Mouse (Mus musculus): ENCODE data around the gene Mt3.

Mt3 gene

DNA sequence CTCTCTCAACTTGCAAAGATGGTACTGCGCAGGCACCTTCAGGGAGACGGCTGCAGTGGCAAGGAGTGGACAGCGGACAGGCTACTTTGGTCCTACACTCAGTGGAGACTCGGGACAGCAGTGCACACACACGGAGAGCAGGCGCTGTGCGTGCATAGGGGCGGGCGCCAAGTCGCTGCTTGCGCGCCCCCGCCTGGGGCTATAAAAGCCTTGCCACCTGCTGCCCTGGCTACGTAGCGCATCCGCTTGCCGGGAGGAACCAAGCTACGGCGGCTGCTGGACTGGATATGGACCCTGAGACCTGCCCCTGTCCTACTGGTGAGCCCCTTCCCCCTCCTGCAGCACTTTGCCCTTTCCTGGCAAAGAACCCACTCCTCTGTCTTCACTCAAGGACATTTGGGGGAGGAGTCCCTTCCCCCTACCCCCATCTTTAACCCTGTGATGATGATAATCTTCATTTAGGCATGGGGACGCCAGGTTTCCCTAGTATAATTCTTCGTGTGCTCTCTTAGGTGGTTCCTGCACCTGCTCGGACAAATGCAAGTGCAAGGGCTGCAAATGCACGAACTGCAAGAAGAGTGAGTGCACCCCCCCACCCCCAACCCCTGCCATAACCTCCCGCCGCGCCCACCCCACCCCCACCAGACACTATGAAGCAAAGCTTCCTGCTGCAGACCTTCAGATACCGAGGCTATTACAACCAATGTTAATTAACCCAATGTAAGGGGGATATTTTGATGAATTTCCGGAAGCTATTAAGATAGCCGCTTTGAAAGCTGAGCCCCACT is at the start of gene Mt3:
Gene Mt3 (plus strand): TSS at position 95 of the 788 bp plus-strand sequence.
- Histone ChIP-seq H3K36me3 (ENCODE audit: control insufficient read depth, insufficient read depth, low read length, poor library complexity, severe bottlenecking) (no peaks in the 10 kb centered on the region), H3K27me3 (ENCODE audit: control insufficient read depth, insufficient read depth, low read length, poor library complexity, severe bottlenecking) (no peaks in the 10 kb centered on the region)
- DNase-seq (ENCODE audit: low read depth, low spot score): no peak

- DNase-seq (ENCODE audit: low read depth, low spot score): no peak
- H3K36me3 ChIP-seq (ENCODE audit: control insufficient read depth, insufficient read depth, low read length, poor library complexity, severe bottlenecking): no peaks in the 10 kb centered on the region
- no peaks in the 10 kb centered on the region for H3K27me3 ChIP-seq (ENCODE audit: control insufficient read depth, insufficient read depth, low read length, poor library complexity, severe bottlenecking)
These were observed 48.3 kb upstream of the Mt3 start for GRCm38 (mm10) chr8:94104146-94104545.

DNA sequence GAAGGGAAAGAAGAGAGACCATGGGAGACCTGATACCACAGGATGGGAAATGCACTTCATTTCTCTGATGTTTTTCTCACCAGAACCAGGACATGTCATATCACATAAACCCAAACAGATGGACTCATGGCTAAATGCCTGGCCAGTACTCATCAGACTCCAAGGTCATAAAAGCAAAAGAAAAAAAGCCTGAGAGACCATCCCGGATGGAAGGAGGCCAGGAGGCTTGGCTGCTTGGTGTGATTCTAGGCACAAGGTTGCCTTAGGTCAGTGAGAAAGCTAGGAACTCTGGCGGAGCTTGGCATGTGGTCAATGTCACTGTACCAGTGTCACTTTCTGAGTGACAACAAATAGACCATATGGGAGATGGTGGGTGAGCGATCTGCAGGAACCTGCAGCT is 44.5 kb upstream of the Mt3 start:
- Histone ChIP-seq H3K36me3 (ENCODE audit: control insufficient read depth, insufficient read depth, low read length, poor library complexity, severe bottlenecking) (no peaks in the 10 kb centered on the region), H3K27me3 (ENCODE audit: control insufficient read depth, insufficient read depth, low read length, poor library complexity, severe bottlenecking) (no peaks in the 10 kb centered on the region)
- DNase-seq (ENCODE audit: low read depth, low spot score): no peak

DNA sequence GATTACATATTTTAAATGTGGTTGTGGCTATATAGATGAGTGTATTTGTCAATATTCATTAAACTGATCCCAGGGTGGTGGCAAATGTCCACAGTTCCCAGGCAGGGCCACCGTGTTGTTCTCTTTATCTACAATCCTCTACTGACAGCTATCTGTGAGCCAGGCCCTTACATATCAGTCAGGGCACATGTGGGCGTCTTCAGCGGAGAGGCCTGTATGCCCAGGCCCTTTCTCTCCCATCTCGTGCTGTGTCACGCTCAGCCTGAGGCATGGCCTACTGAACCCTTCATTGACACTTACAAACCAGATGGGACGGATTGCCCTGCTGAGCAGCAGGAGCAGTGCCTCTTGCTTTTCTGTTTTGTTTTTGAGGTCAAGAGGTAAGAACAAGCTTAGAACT is 43.0 kb upstream of the Mt3 start:
- no peaks in the 10 kb centered on the region for H3K36me3 ChIP-seq (ENCODE audit: control insufficient read depth, insufficient read depth, low read length, poor library complexity, severe bottlenecking)
- H3K27me3 ChIP-seq (ENCODE audit: control insufficient read depth, insufficient read depth, low read length, poor library complexity, severe bottlenecking): no peaks in the 10 kb centered on the region
- DNase-seq (ENCODE audit: low read depth, low spot score): no peak

DNA sequence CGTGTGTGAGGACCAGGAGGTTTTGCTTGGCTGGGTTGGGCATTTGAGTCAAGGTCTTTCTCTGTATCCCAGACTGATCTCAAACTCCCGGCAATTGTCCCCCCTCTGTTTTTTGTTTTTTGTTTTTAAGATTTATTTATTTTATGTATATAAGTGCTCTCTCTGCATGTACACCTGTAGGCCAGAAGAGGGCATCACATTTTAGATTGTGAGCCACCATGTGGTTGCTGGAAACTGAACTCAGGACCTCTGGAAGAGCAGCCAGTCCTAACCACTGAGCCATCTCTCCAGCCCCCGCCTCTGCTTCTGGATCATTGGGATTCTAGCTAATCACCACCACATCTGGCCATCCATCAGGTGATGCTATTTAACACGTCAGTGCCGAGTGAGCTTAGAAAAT is 42.6 kb upstream of the Mt3 start:
- no peak for DNase-seq (ENCODE audit: low read depth, low spot score)
- Histone ChIP-seq H3K27me3 (ENCODE audit: control insufficient read depth, insufficient read depth, low read length, poor library complexity, severe bottlenecking) (no peaks in the 10 kb centered on the region), H3K36me3 (ENCODE audit: control insufficient read depth, insufficient read depth, low read length, poor library complexity, severe bottlenecking) (no peaks in the 10 kb centered on the region)

DNA sequence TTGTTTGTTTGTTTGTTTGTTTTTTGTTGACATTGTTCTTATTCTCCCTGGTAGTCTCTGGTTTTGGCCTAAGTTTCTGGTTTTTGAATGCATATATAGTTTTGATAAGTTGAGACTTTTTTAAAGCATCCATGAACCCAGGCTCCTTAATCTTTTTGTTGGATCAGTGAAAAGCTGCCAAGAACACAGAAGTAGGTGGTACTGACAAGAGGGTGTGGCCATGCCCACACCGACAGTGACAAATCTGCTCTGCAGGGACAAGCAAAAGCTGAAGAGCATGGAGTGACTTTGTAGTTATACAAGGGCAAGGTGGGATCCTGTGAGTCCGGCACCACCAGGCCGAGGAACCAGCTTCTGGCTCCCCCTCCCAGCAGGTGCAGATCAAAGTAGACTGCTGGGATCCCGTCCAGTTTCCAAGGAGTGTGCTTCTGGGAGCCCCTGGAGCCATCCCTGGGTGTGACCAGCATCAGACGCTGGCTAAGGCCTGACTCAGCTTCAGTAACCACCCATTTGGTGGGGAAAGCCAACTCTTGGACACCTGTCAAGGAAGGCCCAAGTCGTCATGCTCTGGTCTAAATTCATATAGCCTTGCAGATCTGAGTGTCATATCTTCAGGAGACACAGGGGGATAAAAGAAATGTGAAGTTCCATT is 41.8 kb upstream of the Mt3 start:
- no peak for DNase-seq (ENCODE audit: low read depth, low spot score)
- Histone ChIP-seq H3K27me3 (ENCODE audit: control insufficient read depth, insufficient read depth, low read length, poor library complexity, severe bottlenecking) (no peaks in the 10 kb centered on the region), H3K36me3 (ENCODE audit: control insufficient read depth, insufficient read depth, low read length, poor library complexity, severe bottlenecking) (no peaks in the 10 kb centered on the region)

- DNase-seq (ENCODE audit: low read depth, low spot score): no peak
- Histone ChIP-seq H3K27me3 (ENCODE audit: control insufficient read depth, insufficient read depth, low read length, poor library complexity, severe bottlenecking) (no peaks in the 10 kb centered on the region), H3K36me3 (ENCODE audit: control insufficient read depth, insufficient read depth, low read length, poor library complexity, severe bottlenecking) (no peaks in the 10 kb centered on the region)
These were observed 39.0 kb upstream of the Mt3 start for GRCm38 (mm10) chr8:94113435-94113834.

DNA sequence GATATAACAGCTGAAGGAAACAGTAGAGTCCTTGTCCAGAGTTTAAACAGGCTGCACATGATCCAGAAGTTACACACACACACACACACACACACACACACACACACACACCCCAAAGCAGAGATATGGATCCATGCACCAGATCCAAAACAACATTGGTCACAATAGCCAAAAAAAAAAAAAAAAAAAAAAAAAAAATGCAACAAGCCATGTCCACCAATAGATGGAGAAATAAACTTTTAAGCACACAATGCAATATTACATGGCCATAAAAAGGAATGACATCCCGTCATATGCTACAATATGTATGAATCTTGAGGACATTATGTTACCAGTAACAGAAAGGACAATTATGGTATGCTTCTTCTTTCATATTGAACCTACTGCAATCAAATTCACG is 38.4 kb upstream of the Mt3 start:
- no peak for DNase-seq (ENCODE audit: low read depth, low spot score)
- Histone ChIP-seq H3K36me3 (ENCODE audit: control insufficient read depth, insufficient read depth, low read length, poor library complexity, severe bottlenecking) (no peaks in the 10 kb centered on the region), H3K27me3 (ENCODE audit: control insufficient read depth, insufficient read depth, low read length, poor library complexity, severe bottlenecking) (no peaks in the 10 kb centered on the region)

DNA sequence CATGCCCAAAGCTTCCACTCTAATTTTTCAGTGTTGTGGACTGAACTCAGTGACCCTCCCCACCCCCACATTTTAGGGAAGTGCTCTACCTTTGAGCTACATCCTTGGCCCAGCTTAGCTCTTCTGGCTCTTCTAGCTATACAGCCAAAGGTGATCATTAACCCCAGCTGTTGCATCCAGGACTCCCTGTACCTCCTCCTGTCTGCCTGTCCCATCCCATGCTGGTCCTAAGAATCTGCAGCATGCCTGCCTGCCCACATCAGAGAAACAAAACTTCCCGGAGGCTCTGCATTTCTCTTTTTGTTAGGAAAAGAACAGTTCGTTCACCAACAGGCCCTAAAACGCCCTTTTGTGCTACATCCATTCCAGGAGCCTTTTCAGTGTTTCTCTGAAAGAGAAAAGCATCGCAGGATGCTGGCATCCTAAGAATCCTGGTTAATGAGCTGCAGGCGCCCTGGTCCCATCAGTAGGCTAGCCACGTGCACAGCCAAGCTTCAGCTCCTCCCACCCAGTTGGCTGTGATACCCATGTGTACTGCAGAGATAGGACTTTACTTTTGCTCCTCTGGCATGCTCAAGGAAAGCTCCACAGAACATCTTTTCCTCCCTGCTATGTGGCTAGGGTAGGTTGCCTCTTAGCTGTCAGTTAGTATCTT is 33.5 kb upstream of the Mt3 start:
- DNase-seq (ENCODE audit: low read depth, low spot score): no peak
- Histone ChIP-seq H3K36me3 (ENCODE audit: control insufficient read depth, insufficient read depth, low read length, poor library complexity, severe bottlenecking) (no peaks in the 10 kb centered on the region), H3K27me3 (ENCODE audit: control insufficient read depth, insufficient read depth, low read length, poor library complexity, severe bottlenecking) (no peaks in the 10 kb centered on the region; the same call in 1 of the 2 replicates)

DNA sequence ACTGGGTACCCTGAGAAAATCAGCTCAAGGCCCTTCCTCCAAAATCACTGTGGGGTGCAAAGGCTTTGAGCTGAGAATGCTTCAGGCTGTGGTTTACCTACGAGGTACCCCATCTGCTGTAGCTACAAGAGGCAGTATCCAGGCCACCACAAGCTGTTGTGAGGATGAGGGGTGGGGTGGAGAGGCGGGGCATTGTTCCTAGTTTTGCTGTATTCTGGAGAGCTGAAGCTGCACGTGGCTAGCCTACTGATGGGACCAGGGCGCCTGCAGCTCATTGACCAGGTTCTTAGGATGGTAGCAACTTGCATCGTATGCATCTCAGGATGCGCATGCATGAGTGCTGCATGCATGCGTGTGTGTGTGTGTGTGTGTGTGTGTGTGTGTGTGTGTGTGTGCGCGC is 30.8 kb upstream of the Mt3 start:
- DNase-seq (ENCODE audit: low read depth, low spot score): no peak
- Histone ChIP-seq H3K36me3 (ENCODE audit: control insufficient read depth, insufficient read depth, low read length, poor library complexity, severe bottlenecking) (no peaks in the 10 kb centered on the region), H3K27me3 (ENCODE audit: control insufficient read depth, insufficient read depth, low read length, poor library complexity, severe bottlenecking) (no peaks in the 10 kb centered on the region; the same call in 1 of the 2 replicates)

- Histone ChIP-seq H3K36me3 (ENCODE audit: control insufficient read depth, insufficient read depth, low read length, poor library complexity, severe bottlenecking) (no peaks in the 10 kb centered on the region), H3K27me3 (ENCODE audit: control insufficient read depth, insufficient read depth, low read length, poor library complexity, severe bottlenecking) (no peaks in the 10 kb centered on the region; the same call in 1 of the 2 replicates)
- DNase-seq (ENCODE audit: low read depth, low spot score): no peak
These were observed 29.5 kb upstream of the Mt3 start for GRCm38 (mm10) chr8:94122711-94123468.

- DNase-seq (ENCODE audit: low read depth, low spot score): no peak
- no peaks in the 10 kb centered on the region for H3K27me3 ChIP-seq (ENCODE audit: control insufficient read depth, insufficient read depth, low read length, poor library complexity, severe bottlenecking)
- H3K36me3 ChIP-seq (ENCODE audit: control insufficient read depth, insufficient read depth, low read length, poor library complexity, severe bottlenecking): no peaks in the 10 kb centered on the region
These were observed 24.7 kb upstream of the Mt3 start for GRCm38 (mm10) chr8:94127711-94128110.

DNA sequence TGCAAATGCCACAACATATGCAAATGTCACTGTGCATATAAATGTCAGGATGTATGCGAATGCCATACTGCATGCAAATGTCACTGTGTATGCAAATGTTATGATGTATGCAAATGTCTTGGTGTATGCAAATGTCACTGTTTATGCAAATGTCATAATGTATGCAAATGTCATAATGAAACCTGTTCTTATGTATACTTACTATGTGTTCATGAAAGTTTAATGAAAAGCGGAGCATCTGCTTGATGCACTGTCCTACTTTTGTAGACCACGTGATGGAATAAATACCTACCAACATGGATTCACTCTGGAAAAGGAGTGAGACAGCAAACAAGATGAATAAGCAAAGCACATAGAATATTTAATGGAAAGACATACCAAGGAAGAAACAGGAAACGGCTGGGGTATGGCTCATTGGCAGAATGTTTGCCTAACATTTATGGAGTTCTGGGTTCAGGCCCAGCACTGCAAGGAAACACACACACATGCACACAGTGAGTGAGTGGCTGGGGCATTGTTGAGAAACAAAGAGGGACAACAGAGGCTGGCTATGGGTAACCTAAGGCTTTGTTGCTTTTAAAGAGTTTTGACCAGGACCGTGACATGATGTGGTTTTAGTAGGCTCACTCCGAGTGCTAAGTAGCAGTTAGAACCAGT is 23.1 kb upstream of the Mt3 start:
- no peaks in the 10 kb centered on the region for H3K27me3 ChIP-seq (ENCODE audit: control insufficient read depth, insufficient read depth, low read length, poor library complexity, severe bottlenecking)

GRCm38 (mm10) chr8:94130126-94130525 is 22.3 kb upstream of the Mt3 start:
- Histone ChIP-seq H3K36me3 (ENCODE audit: control insufficient read depth, insufficient read depth, low read length, poor library complexity, severe bottlenecking) (no peaks in the 10 kb centered on the region), H3K27me3 (ENCODE audit: control insufficient read depth, insufficient read depth, low read length, poor library complexity, severe bottlenecking) (no peaks in the 10 kb centered on the region)
- DNase-seq (ENCODE audit: low read depth, low spot score): no peak

More for the DNA sequence above, 23.1 kb upstream of the Mt3 start:
- H3K36me3 ChIP-seq (ENCODE audit: control insufficient read depth, insufficient read depth, low read length, poor library complexity, severe bottlenecking): no peaks in the 10 kb centered on the region
- no peak for DNase-seq (ENCODE audit: low read depth, low spot score)
